Mouse (Mus musculus) heart, postnatal 0 days (tissue): ENCODE measurements around the gene Wdr4.

Source experiments
- CTCF ChIP-seq: IDR thresholded peaks from 2 replicates; pipeline ENCODE4 v1.5.1; 2016; ENCODE audit warnings: antibody characterized with exemption, control low read depth, low read depth
- EP300 ChIP-seq: IDR thresholded peaks from 2 replicates; pipeline ENCODE4 v1.6.1; 2016; ENCODE audit warnings: antibody characterized with exemption, low read depth

DNA sequence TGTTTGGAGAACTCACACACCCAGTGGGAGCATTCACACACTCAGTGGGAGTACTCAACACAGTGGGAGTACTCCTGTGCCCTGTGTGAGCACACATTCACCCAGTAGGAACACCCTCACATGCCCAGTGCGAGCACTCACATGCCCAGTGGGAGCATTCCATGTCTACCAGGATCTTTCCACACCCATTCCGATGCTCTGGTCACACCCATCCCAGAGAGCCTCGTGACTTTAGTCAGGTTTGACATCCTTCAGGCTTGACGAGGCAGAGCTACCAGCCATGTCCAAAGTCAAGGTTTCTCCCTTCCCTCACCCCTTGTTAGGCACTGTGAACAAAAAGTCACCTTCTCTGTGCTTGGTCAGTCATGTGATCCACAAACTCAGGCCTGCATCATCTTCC, 15.6 kb upstream of the Wdr4 start:
- TF ChIP-seq CTCF (no peak), EP300 (no peak)
